Mouse (Mus musculus): ENCODE results near the gene Fads3. TPM values are rescaled to one million over a fixed set of nuclear protein-coding genes. Genes with fewer than 3 reads are reported as not detected.

Fads3 gene
- polyA plus RNA-seq (2015; fragmentation: Nextera tagmentation; extraction: Ambion mirVana): 39.4 and 43.9 TPM in 2 replicates

- peak; percentile 82 for ATAC-seq (replicated peaks; ENCODE audit: insufficient number of reproducible peaks, insufficient read depth, low FRiP score, low read depth)
- WGBS: under 1% methylated on average over 68 of the region's 69 CpGs
- H3K36me3 ChIP-seq: no peaks in the 10 kb centered on the region
- H3K4me2 ChIP-seq: peak within 1 kb of the TSS; percentile 88
- no peaks in the 10 kb centered on the region for H3K9me3 ChIP-seq (replicated peaks)
- H3K9ac ChIP-seq: peak within 1 kb of the TSS; percentile 85
- H3K27me3 ChIP-seq: no peaks in the 10 kb centered on the region
- H3K4me3 ChIP-seq: peak within 1 kb of the TSS; percentile 84
- peaks cover 84% of the 10 kb centered on the region for H3K4me1 ChIP-seq (replicated peaks)
- peak within 1 kb of the TSS; percentile 90 for H3K27ac ChIP-seq
These were observed at the start of gene Fads3 for GRCm38 (mm10) chr19:10041388-10042148. Fads3 (plus strand) TSS chr19:10041569.

GRCm38 (mm10) chr19:9992011-9992958, 49.1 kb upstream of the Fads3 start:
- Histone ChIP-seq H3K27ac (no peak overlapping the region), H3K36me3 (no peaks in the 10 kb centered on the region), H3K4me2 (peak overlapping the region; percentile 56), H3K4me1 (replicated peaks) (peaks cover 12% of the 10 kb centered on the region; the same call in 1 of the 2 replicates), H3K9me3 (replicated peaks) (no peaks in the 10 kb centered on the region), H3K27me3 (no peaks in the 10 kb centered on the region), H3K4me3 (peak overlapping the region; percentile 33), H3K9ac (no peak overlapping the region)
- ATAC-seq (replicated peaks; ENCODE audit: insufficient number of reproducible peaks, insufficient read depth, low FRiP score, low read depth): 0 out of 2 replicates have a peak, but pooled peaks have one; percentile 6
- 49% methylated on average over 26 of the region's 26 CpGs for WGBS

- H3K4me3 ChIP-seq: peak overlapping the region; percentile 33
- no peaks in the 10 kb centered on the region for H3K9me3 ChIP-seq (replicated peaks)
- H3K9ac ChIP-seq: no peak overlapping the region
- no peaks in the 10 kb centered on the region for H3K36me3 ChIP-seq
- ATAC-seq (replicated peaks; ENCODE audit: insufficient number of reproducible peaks, insufficient read depth, low FRiP score, low read depth): peak; percentile 80
- H3K4me1 ChIP-seq (replicated peaks): peaks cover 9% of the 10 kb centered on the region; the same call in 1 of the 2 replicates
- peak overlapping the region; percentile 56 for H3K4me2 ChIP-seq
- 5% methylated on average over 17 of the region's 17 CpGs for WGBS
- no peaks in the 10 kb centered on the region for H3K27me3 ChIP-seq
- H3K27ac ChIP-seq: no peak overlapping the region
These were observed 48.2 kb upstream of the Fads3 start for GRCm38 (mm10) chr19:9993036-9993656.

GRCm38 (mm10) chr19:9997204-9998062, 43.9 kb upstream of the Fads3 start:
- H3K36me3 ChIP-seq: no peaks in the 10 kb centered on the region
- H3K9me3 ChIP-seq (replicated peaks): no peaks in the 10 kb centered on the region
- H3K9ac ChIP-seq: no peak overlapping the region
- H3K27ac ChIP-seq: no peak overlapping the region
- no peaks in the 10 kb centered on the region for H3K27me3 ChIP-seq
- 72% methylated on average over 12 of the region's 12 CpGs for WGBS
- H3K4me1 ChIP-seq (replicated peaks): peaks cover 7% of the 10 kb centered on the region; the same call in 1 of the 2 replicates
- H3K4me3 ChIP-seq: no peak overlapping the region
- ATAC-seq (replicated peaks; ENCODE audit: insufficient number of reproducible peaks, insufficient read depth, low FRiP score, low read depth): no peak
- no peak overlapping the region for H3K4me2 ChIP-seq

GRCm38 (mm10) chr19:9998063-9998416, 43.3 kb upstream of the Fads3 start:
- no peak overlapping the region for H3K27ac ChIP-seq
- H3K4me3 ChIP-seq: no peak overlapping the region
- H3K9me3 ChIP-seq (replicated peaks): no peaks in the 10 kb centered on the region
- peaks cover 2% of the 10 kb centered on the region; the same call in 1 of the 2 replicates for H3K4me1 ChIP-seq (replicated peaks)
- no peak overlapping the region for H3K4me2 ChIP-seq
- no peaks in the 10 kb centered on the region for H3K36me3 ChIP-seq
- 76% methylated on average over 2 of the region's 2 CpGs for WGBS
- no peak overlapping the region for H3K9ac ChIP-seq
- ATAC-seq (replicated peaks; ENCODE audit: insufficient number of reproducible peaks, insufficient read depth, low FRiP score, low read depth): no peak
- H3K27me3 ChIP-seq: no peaks in the 10 kb centered on the region

GRCm38 (mm10) chr19:9998736-9999486, 42.5 kb upstream of the Fads3 start:
- WGBS: 56% methylated on average over 13 of the region's 13 CpGs

GRCm38 (mm10) chr19:10000330-10000729, 41.0 kb upstream of the Fads3 start:
- ATAC-seq (replicated peaks; ENCODE audit: insufficient number of reproducible peaks, insufficient read depth, low FRiP score, low read depth): peak; percentile 54; the same call in 1 of the 2 replicates
- 21% methylated on average over 3 of the region's 3 CpGs for WGBS

More at GRCm38 (mm10) chr19:9998736-9999486, 42.5 kb upstream of the Fads3 start:
- H3K4me2 ChIP-seq: no peak overlapping the region
- H3K27ac ChIP-seq: no peak overlapping the region
- ATAC-seq (replicated peaks; ENCODE audit: insufficient number of reproducible peaks, insufficient read depth, low FRiP score, low read depth): no peak
- no peak overlapping the region for H3K4me3 ChIP-seq
- no peaks in the 10 kb centered on the region for H3K36me3 ChIP-seq
- no peak overlapping the region for H3K9ac ChIP-seq
- no peaks in the 10 kb centered on the region for H3K4me1 ChIP-seq (replicated peaks)
- H3K9me3 ChIP-seq (replicated peaks): no peaks in the 10 kb centered on the region
- no peaks in the 10 kb centered on the region for H3K27me3 ChIP-seq

GRCm38 (mm10) chr19:10001206-10001969, 40.0 kb upstream of the Fads3 start, which contains the start of the genes Best1 and Rab3il1:
Best1 (minus strand) TSS chr19:10001633.
Rab3il1 (plus strand) TSS chr19:10001669.
- H3K9ac ChIP-seq: no peak within 1 kb of the TSS

More at GRCm38 (mm10) chr19:10000330-10000729, 41.0 kb upstream of the Fads3 start:
- Histone ChIP-seq H3K36me3 (no peaks in the 10 kb centered on the region), H3K9ac (no peak overlapping the region), H3K27ac (no peak overlapping the region), H3K4me2 (no peak overlapping the region), H3K27me3 (no peaks in the 10 kb centered on the region), H3K4me1 (replicated peaks) (no peaks in the 10 kb centered on the region), H3K4me3 (no peak overlapping the region), H3K9me3 (replicated peaks) (no peaks in the 10 kb centered on the region)

GRCm38 (mm10) chr19:10003696-10004095, 37.7 kb upstream of the Fads3 start:
- no peak overlapping the region for H3K4me3 ChIP-seq

More at GRCm38 (mm10) chr19:10001206-10001969, 40.0 kb upstream of the Fads3 start, which contains the start of the genes Best1 and Rab3il1:
- no peak for ATAC-seq (replicated peaks; ENCODE audit: insufficient number of reproducible peaks, insufficient read depth, low FRiP score, low read depth)
- H3K4me3 ChIP-seq: no peak within 1 kb of the TSS
- H3K27ac ChIP-seq: no peak within 1 kb of the TSS
- no peaks in the 10 kb centered on the region for H3K4me1 ChIP-seq (replicated peaks)
- 72% methylated on average over 7 of the region's 7 CpGs for WGBS
- no peaks in the 10 kb centered on the region for H3K9me3 ChIP-seq (replicated peaks)
- no peak within 1 kb of the TSS for H3K4me2 ChIP-seq
- no peaks in the 10 kb centered on the region for H3K36me3 ChIP-seq
- H3K27me3 ChIP-seq: no peaks in the 10 kb centered on the region

More at GRCm38 (mm10) chr19:10003696-10004095, 37.7 kb upstream of the Fads3 start:
- WGBS: 79% methylated on average over 1 of the region's 1 CpGs
- no peak for ATAC-seq (replicated peaks; ENCODE audit: insufficient number of reproducible peaks, insufficient read depth, low FRiP score, low read depth)
- Histone ChIP-seq H3K9ac (no peak overlapping the region), H3K27ac (no peak overlapping the region), H3K4me2 (no peak overlapping the region), H3K36me3 (no peaks in the 10 kb centered on the region), H3K9me3 (replicated peaks) (no peaks in the 10 kb centered on the region), H3K27me3 (no peaks in the 10 kb centered on the region), H3K4me1 (replicated peaks) (no peaks in the 10 kb centered on the region)
